Mouse (Mus musculus) heart, adult 2 months (tissue): ENCODE data around the gene Ip6k1.

Source experiments
- CTCF ChIP-seq: fragments of 200-600 bp; IDR thresholded peaks from 2 replicates; pipeline ENCODE4 v1.8.1; 2022; ENCODE audit warnings: antibody characterized with exemption, mild to moderate bottlenecking, moderate library complexity
- EP300 ChIP-seq: fragments of 200-500 bp; IDR thresholded peaks from 2 replicates; pipeline ENCODE4 v1.6.1; 2011; ENCODE audit warnings: low read depth, low read length, control low read depth; ENCODE audit not compliant: insufficient read depth
- POLR2A ChIP-seq: fragments of 200-500 bp; IDR thresholded peaks from 2 replicates; pipeline ENCODE4 v1.6.1; 2011; ENCODE audit warnings: mild to moderate bottlenecking, low read depth, low read length, control low read depth; ENCODE audit not compliant: insufficient read depth

DNA sequence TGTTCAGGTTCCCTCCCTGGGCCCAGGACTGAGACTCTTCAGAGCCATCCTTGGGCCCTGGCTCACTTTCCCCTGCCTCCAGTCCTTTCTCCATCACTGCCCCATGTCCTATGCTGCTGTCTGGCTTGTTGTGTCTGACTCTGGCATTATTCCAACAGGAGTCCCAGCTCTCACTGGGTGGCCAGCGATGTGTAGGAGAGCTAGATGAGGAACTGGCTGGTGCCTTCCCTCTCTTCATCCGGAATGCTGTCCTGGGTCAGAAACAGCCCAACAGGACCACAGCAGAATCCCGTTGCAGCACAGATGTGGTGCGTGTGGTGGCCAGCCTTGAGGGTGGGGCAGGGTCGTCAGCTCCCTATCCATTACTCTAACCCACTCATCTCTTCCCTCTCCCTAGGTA, 32.0 kb upstream of the Ip6k1 start:
- no peak for TF ChIP-seq CTCF
- TF ChIP-seq EP300, result no peak
- TF ChIP-seq POLR2A, result no peak
